Mouse (Mus musculus): ENCODE measurements at regions not wholly inside any gene's neighbourhood (a gene's known extent, or its start where the extent isn't known, plus 50 kb on each side); places are given as distances from the start of the nearest gene placed in this dataset.
A peak's percentile ranks its signal among the peaks of the same experiment; 100 is the strongest.

- H3K27ac ChIP-seq: no peak overlapping the region
- ATAC-seq (no peak), DNase-seq (ENCODE audit: low spot score) (no peak)
- no peaks in the 10 kb centered on the region for H3K36me3 ChIP-seq (ENCODE audit: insufficient read depth, low read length)
- no peak overlapping the region for H3K9ac ChIP-seq (replicated peaks; ENCODE audit: low read length)
- TF ChIP-seq CTCF (IDR thresholded peaks at IDR 0.05; ENCODE audit: low read depth): 0 out of 2 replicates have a peak, but pooled peaks have one; percentile 20
- no peak overlapping the region for H3K4me2 ChIP-seq (ENCODE audit: low read depth, low read length)
- no peaks in the 10 kb centered on the region for H3K4me1 ChIP-seq (ENCODE audit: insufficient read depth, low read length)
- H3K9me3 ChIP-seq (ENCODE audit: low read length): no peaks in the 10 kb centered on the region
- WGBS: 82% methylated on average over 2 of the region's 2 CpGs
- no peaks in the 10 kb centered on the region for H3K27me3 ChIP-seq (ENCODE audit: insufficient read depth, low read length)
- no peak overlapping the region for H3K4me3 ChIP-seq (ENCODE audit: low read length)
These were observed 114.7 kb upstream of the Lsm14a start for GRCm38 (mm10) chr7:34507858-34508257.

DNA sequence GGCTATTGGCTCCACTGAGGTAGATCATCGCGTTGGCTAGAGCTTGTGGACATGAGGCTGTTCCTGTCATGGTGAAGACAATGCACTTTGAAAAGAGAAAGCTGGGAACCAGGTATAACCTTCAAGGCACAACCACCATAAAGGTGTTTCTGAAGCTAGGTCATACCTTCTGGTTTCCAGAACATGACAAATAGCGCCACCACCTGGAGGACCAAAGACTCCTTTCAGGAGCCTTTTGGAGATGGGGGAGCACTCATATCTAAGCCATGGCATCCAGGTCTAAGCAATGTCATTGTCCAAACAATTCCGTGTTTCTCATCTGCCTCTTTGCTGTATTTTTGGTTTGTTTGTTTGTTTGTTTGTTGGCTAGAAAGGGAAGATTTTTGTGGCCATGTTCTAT is 113.7 kb upstream of the Lsm14a start:
- H3K4me2 ChIP-seq (ENCODE audit: low read depth, low read length): no peak overlapping the region
- whole genome bisulfite sequencing: 75% methylated on average over 4 of the region's 4 CpGs
- ATAC-seq (no peak), DNase-seq (ENCODE audit: low spot score) (no peak)
- H3K9ac ChIP-seq (replicated peaks; ENCODE audit: low read length): no peak overlapping the region
- H3K36me3 ChIP-seq (ENCODE audit: insufficient read depth, low read length): no peaks in the 10 kb centered on the region
- H3K4me1 ChIP-seq (ENCODE audit: insufficient read depth, low read length): no peaks in the 10 kb centered on the region
- TF ChIP-seq CTCF (IDR thresholded peaks at IDR 0.05; ENCODE audit: low read depth): no peak
- H3K27me3 ChIP-seq (ENCODE audit: insufficient read depth, low read length): no peaks in the 10 kb centered on the region
- H3K27ac ChIP-seq: no peak overlapping the region
- no peak overlapping the region for H3K4me3 ChIP-seq (ENCODE audit: low read length)
- H3K9me3 ChIP-seq (ENCODE audit: low read length): no peaks in the 10 kb centered on the region

DNA sequence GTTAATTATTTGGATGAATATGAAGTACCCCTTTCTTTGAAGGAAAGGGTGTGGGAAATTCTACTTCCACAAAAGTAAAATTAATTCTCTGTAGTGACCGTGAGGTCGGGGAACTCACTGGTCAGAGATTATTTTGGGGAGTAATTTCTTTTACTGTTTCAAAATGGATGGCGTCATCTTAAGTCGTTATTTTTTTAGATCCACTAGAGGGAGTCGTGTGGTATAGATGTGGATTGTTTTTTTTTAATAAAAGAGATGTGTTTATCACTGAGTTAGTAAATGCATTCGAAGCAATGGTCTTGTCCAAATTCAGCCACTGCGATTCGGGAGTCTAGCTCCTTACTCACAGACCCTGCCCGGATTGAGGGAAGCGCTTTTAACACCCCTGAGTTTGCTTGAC is 100.8 kb upstream of the Lsm14a start:
- ATAC-seq: no peak
- Histone ChIP-seq H3K9me3 (ENCODE audit: low read length) (no peaks in the 10 kb centered on the region), H3K27me3 (ENCODE audit: insufficient read depth, low read length) (no peaks in the 10 kb centered on the region), H3K9ac (replicated peaks; ENCODE audit: low read length) (no peak overlapping the region), H3K4me1 (ENCODE audit: insufficient read depth, low read length) (no peaks in the 10 kb centered on the region), H3K36me3 (ENCODE audit: insufficient read depth, low read length) (no peaks in the 10 kb centered on the region), H3K4me2 (ENCODE audit: low read depth, low read length) (no peak overlapping the region), H3K27ac (no peak overlapping the region), H3K4me3 (ENCODE audit: low read length) (no peak overlapping the region)
- 63% methylated on average over 10 of the region's 10 CpGs for WGBS
- peak; percentile 52 for TF ChIP-seq CTCF (IDR thresholded peaks at IDR 0.05; ENCODE audit: low read depth)
- peak; percentile 69 for DNase-seq (ENCODE audit: low spot score)

DNA sequence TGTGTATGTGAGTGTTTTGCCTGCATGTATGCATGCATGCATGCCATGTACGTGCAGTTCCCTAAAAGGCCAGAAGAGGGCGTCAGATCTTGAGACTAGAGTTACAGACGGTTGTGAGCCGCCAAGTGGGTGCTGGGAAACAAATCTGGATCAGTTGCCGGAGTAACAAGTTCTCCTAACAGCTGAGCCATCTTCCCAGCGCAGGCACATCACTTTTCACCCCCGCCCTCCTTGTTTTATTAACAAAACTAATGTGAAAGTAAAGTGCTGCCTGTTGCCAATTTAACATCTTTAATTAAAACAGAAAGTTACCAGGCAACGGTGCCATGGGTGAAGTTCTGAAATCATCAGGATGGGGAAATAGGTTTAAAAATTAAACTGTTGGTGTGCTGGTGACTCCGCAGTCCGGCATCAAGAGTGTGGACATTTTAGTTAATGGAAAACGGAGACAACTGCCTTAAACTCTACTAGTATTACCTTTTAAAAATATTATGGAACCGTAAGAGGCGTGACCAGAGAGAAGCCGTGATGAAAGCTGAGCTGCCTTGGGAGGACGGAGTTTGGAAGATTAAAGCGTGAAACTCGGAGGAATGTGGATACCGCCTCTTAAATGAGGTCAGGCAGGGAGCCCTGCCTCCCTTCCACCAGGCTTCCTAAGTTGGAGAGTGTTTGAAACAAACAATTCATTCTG is 91.9 kb upstream of the Lsm14a start:
- peak; percentile 43; the same call in 1 of the 2 replicates for TF ChIP-seq CTCF (IDR thresholded peaks at IDR 0.05; ENCODE audit: low read depth)
- Histone ChIP-seq H3K4me1 (ENCODE audit: insufficient read depth, low read length) (no peaks in the 10 kb centered on the region), H3K9me3 (ENCODE audit: low read length) (no peaks in the 10 kb centered on the region), H3K4me2 (ENCODE audit: low read depth, low read length) (no peak overlapping the region), H3K27ac (no peak overlapping the region), H3K4me3 (ENCODE audit: low read length) (no peak overlapping the region), H3K27me3 (ENCODE audit: insufficient read depth, low read length) (no peaks in the 10 kb centered on the region), H3K36me3 (ENCODE audit: insufficient read depth, low read length) (no peaks in the 10 kb centered on the region), H3K9ac (replicated peaks; ENCODE audit: low read length) (no peak overlapping the region)
- WGBS: 74% methylated on average over 18 of the region's 18 CpGs
- ATAC-seq: no peak
- DNase-seq (ENCODE audit: low spot score): no peak

- ATAC-seq (no peak), DNase-seq (ENCODE audit: low spot score) (no peak)
- no peak overlapping the region for H3K4me3 ChIP-seq (ENCODE audit: low read length)
- H3K4me2 ChIP-seq (ENCODE audit: low read depth, low read length): no peak overlapping the region
- WGBS: 72% methylated on average over 9 of the region's 9 CpGs
- no peaks in the 10 kb centered on the region for H3K27me3 ChIP-seq (ENCODE audit: insufficient read depth, low read length)
- no peak overlapping the region for H3K27ac ChIP-seq
- no peaks in the 10 kb centered on the region for H3K9me3 ChIP-seq (ENCODE audit: low read length)
- H3K9ac ChIP-seq (replicated peaks; ENCODE audit: low read length): no peak overlapping the region
- H3K36me3 ChIP-seq (ENCODE audit: insufficient read depth, low read length): no peaks in the 10 kb centered on the region
- H3K4me1 ChIP-seq (ENCODE audit: insufficient read depth, low read length): no peaks in the 10 kb centered on the region
- no peak for TF ChIP-seq CTCF (IDR thresholded peaks at IDR 0.05; ENCODE audit: low read depth)
These were observed 90.3 kb upstream of the Lsm14a start for GRCm38 (mm10) chr7:34483368-34483767.

DNA sequence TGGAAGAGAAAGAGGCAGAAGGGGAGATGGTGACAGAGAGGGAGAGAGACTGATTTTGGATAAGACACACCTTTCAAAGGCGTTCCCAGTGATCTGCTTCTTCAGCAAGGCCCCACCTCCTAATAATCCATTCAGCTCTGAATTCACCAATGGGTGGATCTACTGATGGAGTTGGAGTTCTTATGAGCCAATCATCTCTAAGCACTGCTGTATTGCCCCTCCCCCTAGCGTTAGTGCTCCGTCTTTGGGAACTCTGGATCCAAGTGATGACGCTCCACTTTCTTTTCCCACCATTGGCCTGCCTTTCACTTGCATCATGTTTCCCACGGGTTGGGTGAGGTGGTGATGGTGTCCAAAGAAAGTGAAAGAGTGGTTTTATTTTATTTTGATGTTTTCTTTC is 87.7 kb upstream of the Lsm14a start:
- no peak for DNase-seq (ENCODE audit: low spot score)
- H3K27ac ChIP-seq: no peak overlapping the region

GRCm38 (mm10) chr7:34471003-34471402 is 77.9 kb upstream of the Lsm14a start:
- ATAC-seq: no peak
- Histone ChIP-seq H3K9me3 (ENCODE audit: low read length) (no peaks in the 10 kb centered on the region), H3K27ac (no peak overlapping the region), H3K4me1 (ENCODE audit: insufficient read depth, low read length) (no peaks in the 10 kb centered on the region), H3K4me2 (ENCODE audit: low read depth, low read length) (0 out of 2 replicates have a peak overlapping the region, but pooled peaks have one; percentile 13), H3K9ac (replicated peaks; ENCODE audit: low read length) (no peak overlapping the region), H3K4me3 (ENCODE audit: low read length) (no peak overlapping the region), H3K27me3 (ENCODE audit: insufficient read depth, low read length) (no peaks in the 10 kb centered on the region), H3K36me3 (ENCODE audit: insufficient read depth, low read length) (no peaks in the 10 kb centered on the region)
- 34% methylated on average over 14 of the region's 14 CpGs for WGBS
- DNase-seq (ENCODE audit: low spot score): no peak
- TF ChIP-seq CTCF (IDR thresholded peaks at IDR 0.05; ENCODE audit: low read depth): no peak

More for the DNA sequence above, 87.7 kb upstream of the Lsm14a start:
- Histone ChIP-seq H3K4me2 (ENCODE audit: low read depth, low read length) (no peak overlapping the region), H3K27me3 (ENCODE audit: insufficient read depth, low read length) (no peaks in the 10 kb centered on the region), H3K9me3 (ENCODE audit: low read length) (no peaks in the 10 kb centered on the region), H3K4me1 (ENCODE audit: insufficient read depth, low read length) (no peaks in the 10 kb centered on the region), H3K36me3 (ENCODE audit: insufficient read depth, low read length) (no peaks in the 10 kb centered on the region), H3K9ac (replicated peaks; ENCODE audit: low read length) (no peak overlapping the region), H3K4me3 (ENCODE audit: low read length) (no peak overlapping the region)
- TF ChIP-seq CTCF (IDR thresholded peaks at IDR 0.05; ENCODE audit: low read depth): no peak
- ATAC-seq: no peak
- 78% methylated on average over 5 of the region's 5 CpGs for WGBS
